Mouse (Mus musculus): Measurements from ENCODE around the gene Clybl. TPM values are rescaled to one million over a fixed set of nuclear protein-coding genes. Genes with fewer than 3 reads are reported as not detected.
A peak's percentile ranks its signal among the peaks of the same experiment; 100 is the strongest.

The Clybl gene
- polyA plus RNA-seq, 1 experiment from 2014 or later: 34.3 TPM

DNA sequence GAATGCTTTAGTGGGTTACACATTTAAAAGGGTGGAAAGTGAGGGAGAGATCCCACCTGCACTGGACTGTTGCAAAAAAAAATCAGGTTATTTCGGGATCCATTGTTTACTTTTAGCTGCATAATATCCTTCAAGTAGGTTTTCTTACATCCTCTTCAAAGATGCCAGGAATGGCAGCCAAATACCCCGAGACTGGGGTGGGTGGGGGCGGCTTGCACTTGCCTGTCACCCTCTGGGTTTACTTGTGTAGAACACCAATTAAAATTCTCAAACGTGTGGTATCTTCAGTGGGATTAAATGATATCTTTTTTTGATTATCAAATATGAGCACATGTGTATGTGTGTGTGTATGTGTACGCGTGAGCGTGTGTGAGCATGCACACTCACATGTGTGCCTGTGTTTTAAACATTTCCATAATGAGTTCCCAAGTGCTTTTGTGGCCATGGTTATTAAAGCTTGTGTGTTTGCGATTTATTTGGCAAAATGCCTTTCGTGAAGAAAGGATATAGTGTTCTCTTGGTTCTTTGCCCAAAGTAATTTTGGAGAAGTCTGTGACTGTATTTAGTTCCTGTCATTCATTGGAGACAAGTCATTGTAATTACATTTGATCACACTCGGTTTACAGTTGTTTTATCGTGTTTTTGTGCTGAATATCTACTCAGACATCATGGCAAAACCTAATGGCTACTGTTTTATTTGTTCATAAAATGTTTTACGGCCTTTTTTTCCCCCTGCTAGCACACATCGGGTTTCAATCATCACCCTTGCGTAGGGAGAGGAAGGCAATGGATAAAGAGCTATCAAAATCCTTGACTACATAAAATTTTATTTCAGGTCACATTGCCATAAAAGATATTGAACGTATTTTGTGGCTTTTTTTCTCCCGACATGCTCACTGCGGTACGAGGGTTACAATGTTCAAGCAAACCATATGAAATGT lies 65.7 kb downstream of the Clybl start:
- H3K27me3 ChIP-seq (ENCODE audit: control insufficient read depth, insufficient read depth, low read length): no peaks in the 10 kb centered on the region
- no peaks in the 10 kb centered on the region for H3K9me3 ChIP-seq (ENCODE audit: control insufficient read depth, low read length)
- no peak overlapping the region for H3K9ac ChIP-seq (ENCODE audit: low read length)
- 90% methylated on average over 18 of the region's 18 CpGs for WGBS
- H3K4me1 ChIP-seq (replicated peaks; ENCODE audit: control insufficient read depth, insufficient read depth, low read length): no peaks in the 10 kb centered on the region
- DNase-seq (ENCODE audit: low spot score): no peak
- no peak overlapping the region for H3K4me2 ChIP-seq (ENCODE audit: low read depth, low read length, severe bottlenecking)
- ATAC-seq (replicated peaks; ENCODE audit: low FRiP score): no peak
- no peaks in the 10 kb centered on the region for H3K36me3 ChIP-seq (ENCODE audit: control insufficient read depth, insufficient read depth, low read length)
- no peak overlapping the region for H3K4me3 ChIP-seq (ENCODE audit: low read depth, low read length)
- no peak overlapping the region for H3K27ac ChIP-seq (ENCODE audit: low read depth, low read length)

- no peak for DNase-seq (ENCODE audit: low spot score)
- Histone ChIP-seq H3K27ac (ENCODE audit: low read depth, low read length) (no peak overlapping the region), H3K9me3 (ENCODE audit: control insufficient read depth, low read length) (no peaks in the 10 kb centered on the region), H3K27me3 (ENCODE audit: control insufficient read depth, insufficient read depth, low read length) (peaks cover 2% of the 10 kb centered on the region; the same call in 1 of the 2 replicates), H3K4me3 (ENCODE audit: low read depth, low read length) (no peak overlapping the region), H3K36me3 (ENCODE audit: control insufficient read depth, insufficient read depth, low read length) (no peaks in the 10 kb centered on the region), H3K4me1 (replicated peaks; ENCODE audit: control insufficient read depth, insufficient read depth, low read length) (no peaks in the 10 kb centered on the region), H3K4me2 (ENCODE audit: low read depth, low read length, severe bottlenecking) (no peak overlapping the region), H3K9ac (ENCODE audit: low read length) (no peak overlapping the region)
- whole genome bisulfite sequencing: 81% methylated on average over 3 of the region's 3 CpGs
- ATAC-seq (replicated peaks; ENCODE audit: low FRiP score): no peak
These were observed 67.6 kb downstream of the Clybl start for GRCm38 (mm10) chr14:122249123-122249522.

GRCm38 (mm10) chr14:122251346-122251745 lies 69.8 kb downstream of the Clybl start:
- no peak for DNase-seq (ENCODE audit: low spot score)
- Histone ChIP-seq H3K4me1 (replicated peaks; ENCODE audit: control insufficient read depth, insufficient read depth, low read length) (peaks cover 11% of the 10 kb centered on the region; the same call in 1 of the 2 replicates), H3K9me3 (ENCODE audit: control insufficient read depth, low read length) (no peaks in the 10 kb centered on the region), H3K27me3 (ENCODE audit: control insufficient read depth, insufficient read depth, low read length) (peaks cover 6% of the 10 kb centered on the region; the same call in 1 of the 2 replicates), H3K36me3 (ENCODE audit: control insufficient read depth, insufficient read depth, low read length) (no peaks in the 10 kb centered on the region), H3K9ac (ENCODE audit: low read length) (no peak overlapping the region), H3K4me3 (ENCODE audit: low read depth, low read length) (no peak overlapping the region), H3K4me2 (ENCODE audit: low read depth, low read length, severe bottlenecking) (no peak overlapping the region), H3K27ac (ENCODE audit: low read depth, low read length) (no peak overlapping the region)
- no peak for ATAC-seq (replicated peaks; ENCODE audit: low FRiP score)

GRCm38 (mm10) chr14:122255562-122256260 lies 74.2 kb downstream of the Clybl start:
- peak; percentile 65 for DNase-seq (ENCODE audit: low spot score)
- WGBS: 3% methylated on average over 21 of the region's 21 CpGs
- peaks cover 10% of the 10 kb centered on the region; the same call in 1 of the 2 replicates for H3K27me3 ChIP-seq (ENCODE audit: control insufficient read depth, insufficient read depth, low read length)

DNA sequence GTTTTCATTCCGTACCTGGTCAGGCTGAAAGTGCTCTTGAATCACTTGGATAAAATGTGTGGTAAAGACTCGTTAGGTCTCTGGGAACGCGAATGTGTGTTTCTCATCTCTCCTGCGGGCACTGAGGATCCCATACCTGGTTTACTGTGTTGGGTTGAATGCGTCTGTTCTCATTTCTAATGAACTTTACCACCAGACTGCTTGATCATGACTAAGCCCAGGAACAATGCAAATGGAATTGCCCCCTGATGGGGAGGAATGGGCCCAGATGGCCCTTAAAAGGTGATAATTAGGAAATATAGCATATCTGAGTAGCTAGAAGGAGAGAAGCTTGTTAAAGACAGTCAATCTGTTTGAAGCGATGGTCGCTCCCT lies 74.7 kb downstream of the Clybl start:
- no peaks in the 10 kb centered on the region for H3K9me3 ChIP-seq (ENCODE audit: control insufficient read depth, low read length)
- 4% methylated on average over 8 of the region's 8 CpGs for WGBS
- ATAC-seq (replicated peaks; ENCODE audit: low FRiP score): peak; percentile 74
- H3K36me3 ChIP-seq (ENCODE audit: control insufficient read depth, insufficient read depth, low read length): no peaks in the 10 kb centered on the region
- DNase-seq (ENCODE audit: low spot score): peak; percentile 69
- peaks cover 29% of the 10 kb centered on the region; the same call in 1 of the 2 replicates for H3K4me1 ChIP-seq (replicated peaks; ENCODE audit: control insufficient read depth, insufficient read depth, low read length)
- peak overlapping the region; percentile 66 for H3K27ac ChIP-seq (ENCODE audit: low read depth, low read length)
- no peak overlapping the region for H3K4me3 ChIP-seq (ENCODE audit: low read depth, low read length)
- H3K9ac ChIP-seq (ENCODE audit: low read length): no peak overlapping the region
- peak overlapping the region; percentile 26 for H3K4me2 ChIP-seq (ENCODE audit: low read depth, low read length, severe bottlenecking)
- peaks cover 10% of the 10 kb centered on the region; the same call in 1 of the 2 replicates for H3K27me3 ChIP-seq (ENCODE audit: control insufficient read depth, insufficient read depth, low read length)

More at GRCm38 (mm10) chr14:122255562-122256260, 74.2 kb downstream of the Clybl start:
- no peaks in the 10 kb centered on the region for H3K36me3 ChIP-seq (ENCODE audit: control insufficient read depth, insufficient read depth, low read length)
- peak; percentile 59 for ATAC-seq (replicated peaks; ENCODE audit: low FRiP score)
- H3K9me3 ChIP-seq (ENCODE audit: control insufficient read depth, low read length): no peaks in the 10 kb centered on the region
- peaks cover 29% of the 10 kb centered on the region; the same call in 1 of the 2 replicates for H3K4me1 ChIP-seq (replicated peaks; ENCODE audit: control insufficient read depth, insufficient read depth, low read length)
- H3K4me3 ChIP-seq (ENCODE audit: low read depth, low read length): peak overlapping the region; percentile 2; the same call in 1 of the 2 replicates
- peak overlapping the region; percentile 66 for H3K27ac ChIP-seq (ENCODE audit: low read depth, low read length)
- H3K9ac ChIP-seq (ENCODE audit: low read length): no peak overlapping the region
- peak overlapping the region; percentile 26 for H3K4me2 ChIP-seq (ENCODE audit: low read depth, low read length, severe bottlenecking)

- Histone ChIP-seq H3K4me2 (ENCODE audit: low read depth, low read length, severe bottlenecking) (no peak overlapping the region), H3K9ac (ENCODE audit: low read length) (no peak overlapping the region), H3K9me3 (ENCODE audit: control insufficient read depth, low read length) (no peaks in the 10 kb centered on the region), H3K27ac (ENCODE audit: low read depth, low read length) (no peak overlapping the region), H3K4me1 (replicated peaks; ENCODE audit: control insufficient read depth, insufficient read depth, low read length) (peaks cover 30% of the 10 kb centered on the region; the same call in 1 of the 2 replicates), H3K27me3 (ENCODE audit: control insufficient read depth, insufficient read depth, low read length) (peaks cover 9% of the 10 kb centered on the region; the same call in 1 of the 2 replicates), H3K4me3 (ENCODE audit: low read depth, low read length) (no peak overlapping the region), H3K36me3 (ENCODE audit: control insufficient read depth, insufficient read depth, low read length) (no peaks in the 10 kb centered on the region)
- DNase-seq (ENCODE audit: low spot score): no peak
- no peak for ATAC-seq (replicated peaks; ENCODE audit: low FRiP score)
- WGBS: 13% methylated on average over 5 of the region's 5 CpGs
These were observed 76.8 kb downstream of the Clybl start for GRCm38 (mm10) chr14:122258297-122258696.

DNA sequence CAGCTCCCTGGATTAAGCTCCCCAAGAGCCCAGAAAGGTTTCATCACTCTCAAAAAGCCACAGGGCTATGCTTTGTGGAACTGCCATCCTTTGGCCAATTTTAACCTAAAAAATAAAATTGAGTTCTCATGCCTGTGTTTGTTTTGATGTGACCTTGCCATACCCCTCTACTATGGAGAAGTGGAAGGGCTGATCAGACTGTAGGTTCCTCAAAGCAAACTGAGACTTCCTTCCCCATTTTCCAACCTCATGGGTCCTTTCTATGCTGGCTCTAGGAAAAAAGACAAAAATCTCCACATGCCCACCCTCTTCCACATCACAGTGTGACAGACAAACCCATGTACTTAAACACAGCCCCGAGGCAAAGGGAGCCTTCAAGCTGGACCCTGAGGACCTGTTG lies 79.7 kb downstream of the Clybl start:
- H3K36me3 ChIP-seq (ENCODE audit: control insufficient read depth, insufficient read depth, low read length): no peaks in the 10 kb centered on the region
- WGBS: 91% methylated on average over 1 of the region's 1 CpGs
- H3K27ac ChIP-seq (ENCODE audit: low read depth, low read length): no peak overlapping the region
- ATAC-seq (replicated peaks; ENCODE audit: low FRiP score) (no peak), DNase-seq (ENCODE audit: low spot score) (no peak)
- H3K27me3 ChIP-seq (ENCODE audit: control insufficient read depth, insufficient read depth, low read length): peaks cover 5% of the 10 kb centered on the region; the same call in 1 of the 2 replicates
- H3K9ac ChIP-seq (ENCODE audit: low read length): no peak overlapping the region
- H3K4me1 ChIP-seq (replicated peaks; ENCODE audit: control insufficient read depth, insufficient read depth, low read length): peaks cover 21% of the 10 kb centered on the region; the same call in 1 of the 2 replicates
- no peaks in the 10 kb centered on the region for H3K9me3 ChIP-seq (ENCODE audit: control insufficient read depth, low read length)
- no peak overlapping the region for H3K4me2 ChIP-seq (ENCODE audit: low read depth, low read length, severe bottlenecking)
- no peak overlapping the region for H3K4me3 ChIP-seq (ENCODE audit: low read depth, low read length)

GRCm38 (mm10) chr14:122262851-122263659 lies 81.6 kb downstream of the Clybl start:
- Histone ChIP-seq H3K9me3 (ENCODE audit: control insufficient read depth, low read length) (no peaks in the 10 kb centered on the region), H3K4me2 (ENCODE audit: low read depth, low read length, severe bottlenecking) (no peak overlapping the region), H3K9ac (ENCODE audit: low read length) (no peak overlapping the region), H3K27me3 (ENCODE audit: control insufficient read depth, insufficient read depth, low read length) (no peaks in the 10 kb centered on the region; the same call in 1 of the 2 replicates), H3K4me3 (ENCODE audit: low read depth, low read length) (no peak overlapping the region), H3K36me3 (ENCODE audit: control insufficient read depth, insufficient read depth, low read length) (no peaks in the 10 kb centered on the region), H3K4me1 (replicated peaks; ENCODE audit: control insufficient read depth, insufficient read depth, low read length) (peaks cover 11% of the 10 kb centered on the region; the same call in 1 of the 2 replicates), H3K27ac (ENCODE audit: low read depth, low read length) (no peak overlapping the region)
- WGBS: 47% methylated on average over 16 of the region's 16 CpGs
- DNase-seq (ENCODE audit: low spot score) (peak; percentile 35), ATAC-seq (replicated peaks; ENCODE audit: low FRiP score) (0 out of 2 replicates have a peak, but pooled peaks have one; percentile 28)
